In genomic region chr7:45869787-45870186, GRCm38 (mm10) we compare ENCODE assay signal across 8 mouse cellular contexts. TPM values are rescaled to one million over a fixed set of nuclear protein-coding genes. Genes with fewer than 3 reads are reported as not detected.
A peak's percentile ranks its signal among the peaks of the same experiment; 100 is the strongest.
DNase-seq lines count a peak whose midpoint lies in the region; ATAC-seq lines count a peak whose summit lies in the region.

No protein-coding gene starts in this region.

- peak overlapping the region; percentile 68 for H3K9ac ChIP-seq in midbrain, embryonic 14.5 days (replicated peaks; ENCODE audit: low read length)

- no peaks in the 10 kb centered on the region for H3K27me3 ChIP-seq in midbrain, embryonic 14.5 days (ENCODE audit: control insufficient read depth, insufficient read depth, low read length)

- 0 out of 2 replicates have a peak overlapping the region, but pooled peaks have one; percentile 5 for H3K27ac ChIP-seq in midbrain, embryonic 14.5 days (replicated peaks; ENCODE audit: low read depth, low read length)

- H3K4me2 ChIP-seq in midbrain, embryonic 14.5 days (ENCODE audit: low read length), result peak overlapping the region; percentile 75

- DNase-seq in heart, adult 11 months, result peak; percentile 94
- DNase-seq in heart, adult 18-20 months, result no peak
- peak; percentile 36 for DNase-seq in brain, adult 2 months (ENCODE audit: low read depth, low spot score)
- DNase-seq in heart, postnatal 4 days, result peak; percentile 27
- DNase-seq in midbrain, embryonic 14.5 days, result peak; percentile 36
- DNase-seq in urinary bladder, postnatal 10 days (ENCODE audit: low spot score), result no peak
- no peak for DNase-seq in gastrocnemius, postnatal 36 days
- no peak for DNase-seq in right cerebral cortex, postnatal 14 days

- no peaks in the 10 kb centered on the region for H3K9me3 ChIP-seq in midbrain, embryonic 14.5 days (ENCODE audit: control insufficient read depth, low read length)

- H3K4me3 ChIP-seq in midbrain, embryonic 14.5 days (replicated peaks; ENCODE audit: low read depth, low read length), result peak overlapping the region; percentile 44

- peaks cover 3% of the 10 kb centered on the region; the same call in 1 of the 2 replicates for H3K36me3 ChIP-seq in midbrain, embryonic 14.5 days (ENCODE audit: control insufficient read depth, insufficient read depth, low read length)

- 2% methylated on average over 14 of the region's 14 CpGs for WGBS in midbrain, embryonic 14.5 days

- H3K4me1 ChIP-seq in midbrain, embryonic 14.5 days (ENCODE audit: control insufficient read depth, insufficient read depth, low read length), result peaks cover 50% of the 10 kb centered on the region

- no peak for ATAC-seq in midbrain, embryonic 14.5 days (ENCODE audit: low FRiP score, low TSS enrichment)

- intact Hi-C loops in gastrocnemius, postnatal 36 days (cut with DNase I), result loop anchor here (5.0 kb wide), 1 partner anchor 138 kb away; no protein-coding TSS in a partner anchor

RNA-seq across cellular contexts. Expression of gene Kdelr1, which starts 2.8 kb away (rescaled TPM):
- 100 to 1,000 TPM; 105 to 125 TPM for total RNA-seq in heart, adult 18-20 months (2021)
- 100 to 1,000 TPM; 118 to 130 TPM for total RNA-seq in heart, postnatal 4 days (2021)
- 99.1 and 126 TPM in 2 replicates for polyA plus RNA-seq in midbrain, embryonic 14.5 days (2014; fragmentation: Nextera tagmentation; extraction: Ambion mirVana)
- total RNA-seq in gastrocnemius, postnatal 36 days (2021), result 10 to 100 TPM; 52.8 to 56.7 TPM

RNA-seq across cellular contexts. Expression of gene Grin2d, which starts 8.4 kb away (rescaled TPM):
- total RNA-seq in heart, adult 18-20 months (2021), result 1 to 10 TPM; 1.4 to 1.5 TPM
- total RNA-seq in heart, postnatal 4 days (2021), result under 1 TPM; 0.52 to 0.63 TPM
- polyA plus RNA-seq in midbrain, embryonic 14.5 days (2014; fragmentation: Nextera tagmentation; extraction: Ambion mirVana), result 2.3 and 4.4 TPM in 2 replicates
- under 1 TPM; 0.22 to 0.23 TPM for total RNA-seq in gastrocnemius, postnatal 36 days (2021)

RNA-seq across cellular contexts. Expression of gene Syngr4, which starts 26.7 kb away (rescaled TPM):
- total RNA-seq in heart, adult 18-20 months (2021), result not detected
- 1 to 10 TPM in 1 of 2 experiments, under 1 TPM in 1; 0.90 to 1.3 TPM for total RNA-seq in heart, postnatal 4 days (2021)
- not detected in 2 replicates for polyA plus RNA-seq in midbrain, embryonic 14.5 days (2014; fragmentation: Nextera tagmentation; extraction: Ambion mirVana)
- not detected for total RNA-seq in gastrocnemius, postnatal 36 days (2021)

RNA-seq across cellular contexts. Expression of gene Tmem143, which starts 27.0 kb away (rescaled TPM):
- total RNA-seq in heart, adult 18-20 months (2021), result 100 to 1,000 TPM; 124 to 125 TPM
- 10 to 100 TPM; 36.9 to 43.9 TPM for total RNA-seq in heart, postnatal 4 days (2021)
- polyA plus RNA-seq in midbrain, embryonic 14.5 days (2014; fragmentation: Nextera tagmentation; extraction: Ambion mirVana), result 5.1 and 7.5 TPM in 2 replicates
- 10 to 100 TPM; 54.4 to 59.5 TPM for total RNA-seq in gastrocnemius, postnatal 36 days (2021)

RNA-seq across cellular contexts. Expression of gene Grwd1, which starts 39.0 kb away (rescaled TPM):
- 10 to 100 TPM; 15.0 to 15.2 TPM for total RNA-seq in heart, adult 18-20 months (2021)
- 10 to 100 TPM; 19.3 to 19.9 TPM for total RNA-seq in heart, postnatal 4 days (2021)
- polyA plus RNA-seq in midbrain, embryonic 14.5 days (2014; fragmentation: Nextera tagmentation; extraction: Ambion mirVana), result 37.2 and 37.4 TPM in 2 replicates
- 10 to 100 TPM; 11.8 to 14.5 TPM for total RNA-seq in gastrocnemius, postnatal 36 days (2021)

Comparison
In these comparisons a context has a peak if more than half of its experiments do, and no peak if none do; other contexts are left out.
1. DNase-seq: peak in heart, adult 11 months (single experiment), brain, adult 2 months (single experiment), heart, postnatal 4 days (single experiment) and midbrain, embryonic 14.5 days (single experiment); none in heart, adult 18-20 months (0 of 2), urinary bladder, postnatal 10 days (single experiment), gastrocnemius, postnatal 36 days (0 of 2) and right cerebral cortex, postnatal 14 days (single experiment).